18 mouse cellular contexts compared by ENCODE assay signal in the genomic region with DNA sequence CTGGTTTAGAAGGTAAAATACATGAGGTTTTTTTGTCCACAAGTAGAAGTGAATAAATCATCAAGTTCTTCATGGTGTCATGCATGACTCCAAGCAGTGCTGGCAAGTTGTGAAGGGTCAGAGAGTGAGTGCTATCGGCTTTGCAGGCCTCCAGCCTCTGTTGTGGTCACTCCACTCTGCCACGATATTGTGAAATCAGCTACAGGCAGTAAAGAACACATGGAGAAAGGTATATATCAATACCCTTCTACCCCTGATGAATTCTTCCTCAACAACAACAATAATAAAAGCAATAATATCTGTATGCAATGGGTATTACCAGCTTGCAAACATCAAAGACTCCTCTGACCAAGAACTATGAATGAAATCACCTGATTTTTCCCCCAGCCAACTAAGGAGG.
"Had no signal": no experiment of that assay in that cellular context is flagged by ENCODE, and none has a peak within 500 bp of the region (broad histone marks: within the 10 kb centered on the region; RNA-seq: fewer than 3 reads in every experiment).

No protein-coding gene starts in this region.

- DNase-seq: gastrocnemius, postnatal 14 days; gastrocnemius, postnatal 36 days; heart, adult 2 months; heart, postnatal 4 days; kidney, adult 18-20 months; kidney, adult 9 months; kidney, postnatal 14 days; kidney, postnatal 36 days; layer of hippocampus, adult 9-11 months; layer of hippocampus, postnatal 36 days; left cerebral cortex, postnatal 4 days; liver; liver, embryonic 13.5 days; liver, postnatal 0 days had no signal

- ATAC-seq: hindbrain, embryonic 16.5 days; inflammation-experienced regulatory T-cells, adult 6 months; intestine, embryonic 15.5 days; intestine, postnatal 0 days; liver, postnatal 0 days had no signal
